In the genomic region with DNA sequence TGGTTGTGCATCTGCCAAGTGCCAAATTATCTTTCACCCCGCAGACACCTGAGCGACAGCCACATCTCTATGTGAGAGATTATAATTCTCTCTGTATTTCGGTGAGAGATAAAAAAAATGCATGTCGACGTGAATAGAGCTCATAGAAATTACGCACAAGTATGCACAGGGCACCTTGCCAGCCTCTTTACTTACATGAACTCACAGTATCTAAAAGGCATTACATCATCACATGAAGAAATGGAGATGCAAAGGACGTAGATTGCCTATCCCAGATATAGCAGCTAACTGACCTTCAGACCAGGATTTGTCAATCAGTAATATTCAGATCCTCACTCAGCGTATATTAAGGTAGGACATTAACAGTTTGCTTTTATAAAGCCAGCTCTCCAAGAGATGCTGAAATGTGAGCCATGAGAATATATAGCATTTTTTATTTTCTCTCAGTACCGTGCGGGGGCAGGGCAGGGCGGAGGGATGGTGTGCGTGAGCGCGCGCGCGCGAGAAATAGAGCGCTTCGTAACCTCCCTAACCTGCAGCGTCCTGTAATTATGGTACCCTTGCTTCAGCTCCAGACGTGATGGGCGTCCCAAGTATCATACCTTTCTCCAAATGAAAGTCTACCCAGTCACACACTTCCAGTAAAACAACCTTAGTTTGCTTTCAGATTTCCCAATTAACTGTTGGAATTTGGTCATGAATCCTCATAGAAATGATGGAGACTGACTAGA, we compare ENCODE assay signal across 8 mouse cellular contexts. TPM values are rescaled to one million over a fixed set of nuclear protein-coding genes. Genes with fewer than 3 reads are reported as not detected.
DNase-seq lines count a peak whose midpoint lies in the region; ATAC-seq and TF ChIP-seq lines count a peak whose summit lies in the region.

No protein-coding gene starts in this region.

- POLR2A ChIA-PET in Patski (lab: Charles Lee): interaction anchor here (2.0 kb wide), 1 partner anchor 10 kb away, joined by 16 read pairs; a partner anchor contains a TSS

- H3K9ac ChIP-seq in midbrain, embryonic 11.5 days (ENCODE audit: low read length): peak overlapping the region; percentile 80

- TF ChIP-seq CTCF in kidney, adult 2 months (conservative IDR thresholded peaks at IDR 0.05; ENCODE audit: insufficient read depth, insufficient read length, low read depth, low read length): no peak
- no peak for TF ChIP-seq CTCF in Patski (IDR thresholded peaks at IDR 0.05)
- TF ChIP-seq CTCF in embryonic fibroblast, embryonic 13.5 days (IDR thresholded peaks at IDR 0.05; ENCODE audit: borderline replicate concordance, insufficient read depth, low read length): no peak

- peak; percentile 16 for ATAC-seq in Patski
- ATAC-seq in midbrain, embryonic 11.5 days (ENCODE audit: low FRiP score): peak; percentile 47; the same call in 1 of the 2 replicates

- in situ Hi-C loops in Patski (cut with MboI; ENCODE audit: low pct_unique_long_range_greater_than_20kb): no loop called here

- H3K9me3 ChIP-seq in midbrain, embryonic 11.5 days (ENCODE audit: control insufficient read depth, low read length): no peaks in the 10 kb centered on the region

- no peak for DNase-seq in kidney, adult 2 months
- no peak for DNase-seq in kidney, adult 9 months
- no peak for DNase-seq in Patski (ENCODE audit: low read depth, low spot score)
- DNase-seq in layer of hippocampus, adult 9-11 months: peak; percentile 66
- peak; percentile 92 for DNase-seq in midbrain, embryonic 11.5 days (ENCODE audit: low spot score, missing footprints)
- DNase-seq in thymus, postnatal 36 days: peak; percentile 49 to 65
- DNase-seq in ovary, postnatal 36 days (ENCODE audit: low spot score): no peak

- TF ChIP-seq POLR2A in kidney, adult 2 months (IDR thresholded peaks at IDR 0.05; ENCODE audit: low read depth, low read length): no peak
- TF ChIP-seq POLR2A in embryonic fibroblast, embryonic 13.5 days (IDR thresholded peaks at IDR 0.05; ENCODE audit: low read depth, low read length): no peak

- CTCF ChIA-PET in Patski (lab: Charles Lee): interaction anchor here (0.9 to 1.5 kb wide), 4 partner anchors 9 to 38 kb away, joined by 3 to 5 read pairs (median 4); a partner anchor contains a TSS

- no peaks in the 10 kb centered on the region for H3K36me3 ChIP-seq in kidney, adult 2 months (ENCODE audit: control insufficient read depth, insufficient read depth, low read length)
- no peaks in the 10 kb centered on the region for H3K36me3 ChIP-seq in midbrain, embryonic 11.5 days (ENCODE audit: control insufficient read depth, insufficient read depth, low read length)

- peak overlapping the region; percentile 63 for H3K4me3 ChIP-seq in kidney, adult 2 months (ENCODE audit: insufficient read depth, low read depth, low read length)
- H3K4me3 ChIP-seq in embryonic fibroblast, embryonic 13.5 days (ENCODE audit: insufficient read depth, low read length): peak overlapping the region; percentile 34
- H3K4me3 ChIP-seq in midbrain, embryonic 11.5 days (ENCODE audit: low read depth, low read length): peak overlapping the region; percentile 57

- H3K4me2 ChIP-seq in midbrain, embryonic 11.5 days: peak overlapping the region; percentile 83

- no peaks in the 10 kb centered on the region; the same call in 1 of the 2 replicates for H3K27me3 ChIP-seq in kidney, adult 2 months (replicated peaks; ENCODE audit: control insufficient read depth, insufficient read depth, low read length)
- H3K27me3 ChIP-seq in Patski: peaks cover 8% of the 10 kb centered on the region
- no peaks in the 10 kb centered on the region for H3K27me3 ChIP-seq in midbrain, embryonic 11.5 days (ENCODE audit: control insufficient read depth, insufficient read depth, low read length)

- 16% methylated on average over 23 of the region's 23 CpGs for WGBS in kidney, adult 2 months
- WGBS in midbrain, embryonic 11.5 days: 20% methylated on average over 23 of the region's 23 CpGs

- peaks cover 5% of the 10 kb centered on the region; the same call in 1 of the 2 replicates for H3K4me1 ChIP-seq in kidney, adult 2 months (ENCODE audit: control insufficient read depth, insufficient read depth, low read length)
- no peaks in the 10 kb centered on the region for H3K4me1 ChIP-seq in embryonic fibroblast, embryonic 13.5 days (ENCODE audit: control insufficient read depth, insufficient read depth, low read length)
- peaks cover 11% of the 10 kb centered on the region for H3K4me1 ChIP-seq in midbrain, embryonic 11.5 days (ENCODE audit: control insufficient read depth, insufficient read depth, low read length)

- H3K27ac ChIP-seq in kidney, adult 2 months (ENCODE audit: insufficient read depth, low read depth, low read length): no peak overlapping the region
- H3K27ac ChIP-seq in embryonic fibroblast, embryonic 13.5 days (ENCODE audit: insufficient read depth, low read length): no peak overlapping the region
- H3K27ac ChIP-seq in midbrain, embryonic 11.5 days (ENCODE audit: low read depth, low read length): peak overlapping the region; percentile 98

RNA-seq across cellular contexts. Expression of a gene that starts 0.8 kb away (rescaled TPM):
- 3.0 and 5.3 TPM in 2 replicates for polyA plus RNA-seq in kidney, adult 2 months (2012; rRNA removed)
- 7.1 TPM for polyA plus RNA-seq in Patski (2021)
- not detected in 2 replicates for polyA plus RNA-seq in embryonic fibroblast, embryonic 13.5 days (2011; ENCODE audit: insufficient read length, low read depth, missing spikeins)
- polyA plus RNA-seq in midbrain, embryonic 11.5 days (2014; fragmentation: Nextera tagmentation; extraction: Ambion mirVana): 99.9 and 101 TPM in 2 replicates

RNA-seq across cellular contexts. Expression of a gene that starts 6.5 kb away (rescaled TPM):
- 29.0 and 29.5 TPM in 2 replicates for polyA plus RNA-seq in kidney, adult 2 months (2012; rRNA removed)
- 20.9 TPM for polyA plus RNA-seq in Patski (2021)
- 9.7 and 12.5 TPM in 2 replicates for polyA plus RNA-seq in embryonic fibroblast, embryonic 13.5 days (2011; ENCODE audit: insufficient read length, low read depth, missing spikeins)
- 57.8 and 61.8 TPM in 2 replicates for polyA plus RNA-seq in midbrain, embryonic 11.5 days (2014; fragmentation: Nextera tagmentation; extraction: Ambion mirVana)

RNA-seq across cellular contexts. Expression of a gene that starts 6.5 kb away (rescaled TPM):
- polyA plus RNA-seq in kidney, adult 2 months (2012; rRNA removed): 0.34 and 0.48 TPM in 2 replicates
- polyA plus RNA-seq in Patski (2021): 0.26 TPM
- not detected in 2 replicates for polyA plus RNA-seq in embryonic fibroblast, embryonic 13.5 days (2011; ENCODE audit: insufficient read length, low read depth, missing spikeins)
- polyA plus RNA-seq in midbrain, embryonic 11.5 days (2014; fragmentation: Nextera tagmentation; extraction: Ambion mirVana): 0.45 and 0.62 TPM in 2 replicates

RNA-seq across cellular contexts. Expression of a gene that starts 9.2 kb away (rescaled TPM):
- polyA plus RNA-seq in kidney, adult 2 months (2012; rRNA removed): 251 and 307 TPM in 2 replicates
- polyA plus RNA-seq in Patski (2021): 252 TPM
- polyA plus RNA-seq in embryonic fibroblast, embryonic 13.5 days (2011; ENCODE audit: insufficient read length, low read depth, missing spikeins): 91.5 and 99.2 TPM in 2 replicates
- polyA plus RNA-seq in midbrain, embryonic 11.5 days (2014; fragmentation: Nextera tagmentation; extraction: Ambion mirVana): 354 and 381 TPM in 2 replicates

RNA-seq across cellular contexts. Expression of a gene that starts 29.9 kb away (rescaled TPM):
- polyA plus RNA-seq in kidney, adult 2 months (2012; rRNA removed): 19.4 and 20.7 TPM in 2 replicates
- 29.2 TPM for polyA plus RNA-seq in Patski (2021)
- polyA plus RNA-seq in embryonic fibroblast, embryonic 13.5 days (2011; ENCODE audit: insufficient read length, low read depth, missing spikeins): 17.5 and 20.1 TPM in 2 replicates
- polyA plus RNA-seq in midbrain, embryonic 11.5 days (2014; fragmentation: Nextera tagmentation; extraction: Ambion mirVana): 17.6 and 18.5 TPM in 2 replicates

Comparison
In these comparisons a context has a peak if more than half of its experiments do, and no peak if none do; other contexts are left out.
1. DNase-seq: peak in layer of hippocampus, adult 9-11 months (single experiment), midbrain, embryonic 11.5 days (single experiment) and thymus, postnatal 36 days (2 of 2); none in kidney, adult 2 months (single experiment), kidney, adult 9 months (single experiment), Patski (single experiment) and ovary, postnatal 36 days (single experiment).
2. RNA of a gene that starts 0.8 kb away (polyA plus RNA-seq): 99.9 to 101 TPM in midbrain, embryonic 11.5 days; 7.1 TPM in Patski (single experiment), 3.0 to 5.3 TPM in kidney, adult 2 months and not detected in embryonic fibroblast, embryonic 13.5 days; every median in the first group is over 10 times any median in the second.
3. Peak in every context shown above with its lines, with median percentiles within 50 percentile points of each other: H3K4me3 ChIP-seq.